Mouse (Mus musculus): ENCODE measurements around the gene Polr2i. TPM values are rescaled to one million over a fixed set of nuclear protein-coding genes. Genes with fewer than 3 reads are reported as not detected.
"Not testable (repeated sequence)": the region's sequence is repeated elsewhere in the genome, so short reads cannot be mapped to it uniquely, and the experiment has no call there.

Polr2i gene
- polyA plus RNA-seq (2015; fragmentation: Nextera tagmentation; extraction: Ambion mirVana), result 158 and 166 TPM in 2 replicates

DNA sequence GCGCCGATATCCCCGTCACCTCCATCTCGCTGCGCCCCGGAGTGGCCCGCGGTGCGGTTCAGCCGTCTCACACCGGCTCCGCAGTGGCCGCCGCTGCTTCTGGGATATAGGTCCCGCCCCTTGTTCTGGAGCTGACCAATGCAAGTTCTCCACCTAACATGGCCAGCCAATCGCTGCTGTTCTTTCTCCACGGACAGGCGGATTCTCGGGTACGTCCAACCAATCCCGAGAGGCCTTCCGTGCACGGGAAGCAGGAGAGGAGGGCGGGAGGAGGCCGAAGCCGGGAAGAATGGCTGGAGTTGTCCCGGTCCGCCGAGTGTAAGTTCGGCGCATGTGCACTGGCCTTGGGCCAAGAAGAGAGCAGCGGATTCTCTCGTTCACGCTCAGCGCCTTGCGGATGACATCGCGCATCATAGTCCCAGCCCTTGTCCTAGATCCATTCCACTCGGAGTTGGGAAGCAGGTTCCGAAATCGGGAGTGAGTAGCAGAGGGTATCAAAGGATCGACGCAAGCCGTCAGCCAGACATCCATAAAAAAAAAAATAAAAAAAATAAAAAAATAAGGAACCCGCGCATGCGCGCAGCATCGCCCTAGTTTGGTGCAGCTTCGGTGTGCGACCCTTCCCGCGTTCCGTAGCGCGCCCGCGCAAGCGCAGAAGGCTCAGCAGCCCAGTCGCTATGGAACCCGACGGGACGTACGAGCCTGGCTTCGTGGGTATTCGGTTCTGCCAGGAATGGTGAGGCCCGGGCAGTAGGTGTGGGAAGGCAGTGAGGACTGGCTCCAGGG is at the start of gene Polr2i, which contains the start of gene Tbcb:
Polr2i (plus strand) TSS at position 280 of the 786 bp plus-strand sequence.
Tbcb (minus strand) TSS at position 604 of the 786 bp plus-strand sequence.
- H3K4me2 ChIP-seq (ENCODE audit: low read length), result peak within 1 kb of the TSS; percentile 78
- WGBS, result under 1% methylated on average over 67 of the region's 67 CpGs
- peak within 1 kb of the TSS; percentile 95 for H3K27ac ChIP-seq (ENCODE audit: low read length)
- peak within 1 kb of the TSS; percentile 54 for H3K4me3 ChIP-seq (ENCODE audit: low read depth, low read length)
- no peaks in the 10 kb centered on the region for H3K27me3 ChIP-seq (ENCODE audit: control insufficient read depth, insufficient read depth, low read depth, low read length)
- peak; percentile 96 for ATAC-seq
- H3K9ac ChIP-seq (ENCODE audit: low read depth, low read length), result peak within 1 kb of the TSS; percentile 69
- H3K4me1 ChIP-seq (ENCODE audit: control insufficient read depth, insufficient read depth, low read length), result peaks cover 16% of the 10 kb centered on the region
- H3K36me3 ChIP-seq (ENCODE audit: control insufficient read depth, insufficient read depth, low read length), result peaks cover 13% of the 10 kb centered on the region
- no peaks in the 10 kb centered on the region for H3K9me3 ChIP-seq (replicated peaks; ENCODE audit: control insufficient read depth, low read length, poor library complexity, severe bottlenecking)

DNA sequence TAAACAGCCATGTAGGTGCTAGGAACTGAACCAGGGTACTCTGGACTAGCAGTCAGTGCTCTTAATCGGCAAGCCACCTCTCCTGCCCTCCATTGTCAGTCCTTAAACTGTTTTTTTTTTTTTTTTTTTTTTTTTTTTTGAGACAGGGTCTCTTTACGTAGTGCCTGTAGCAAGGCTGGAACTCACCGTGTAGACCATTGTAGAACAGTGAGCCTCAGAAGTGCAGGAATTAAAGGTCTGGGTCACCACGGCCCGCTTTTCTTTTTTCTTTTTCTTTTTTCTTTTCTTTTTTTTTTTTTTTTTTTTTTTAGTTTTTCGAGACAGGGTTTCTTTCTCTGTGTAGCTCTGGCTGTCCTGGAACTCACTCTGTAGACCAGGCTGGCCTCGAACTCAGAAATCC is 48.6 kb upstream of the Polr2i start:
- H3K27ac ChIP-seq (ENCODE audit: low read length); H3K9ac ChIP-seq (ENCODE audit: low read depth, low read length); H3K4me1 ChIP-seq (ENCODE audit: control insufficient read depth, insufficient read depth, low read length); H3K4me3 ChIP-seq (ENCODE audit: low read depth, low read length); H3K9me3 ChIP-seq (replicated peaks; ENCODE audit: control insufficient read depth, low read length, poor library complexity, severe bottlenecking); H3K27me3 ChIP-seq (ENCODE audit: control insufficient read depth, insufficient read depth, low read depth, low read length); H3K4me2 ChIP-seq (ENCODE audit: low read length); ATAC-seq: not testable (repeated sequence)
- WGBS, result 74% methylated on average over 7 of the region's 7 CpGs
- peaks cover 28% of the 10 kb centered on the region for H3K36me3 ChIP-seq (ENCODE audit: control insufficient read depth, insufficient read depth, low read length)

DNA sequence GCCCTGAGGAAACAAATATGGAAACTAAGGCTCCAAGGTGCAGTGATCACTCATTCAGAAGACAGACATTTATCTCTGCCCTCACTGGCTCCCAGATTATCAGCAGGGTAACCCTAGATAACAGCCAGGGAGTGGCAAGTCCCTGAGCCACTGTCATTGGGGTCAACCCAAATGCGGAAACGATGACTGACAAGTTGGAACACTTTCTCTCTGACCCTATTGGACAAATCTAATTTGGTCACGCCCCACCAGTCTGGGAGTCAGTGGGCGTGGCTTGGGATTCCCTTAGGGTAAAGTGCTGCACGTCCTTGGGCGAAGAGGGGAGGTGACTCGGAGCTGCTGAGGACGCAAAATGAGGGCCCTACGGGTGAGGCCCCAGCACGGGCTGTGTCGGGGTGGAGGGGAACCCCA is 47.9 kb upstream of the Polr2i start, which contains the start of gene Cox7a1:
Cox7a1 (plus strand) TSS at position 266 of the 411 bp plus-strand sequence.
- 0 out of 2 replicates have a peak, but pooled peaks cover 3% of the 10 kb centered on the region for H3K4me1 ChIP-seq (ENCODE audit: control insufficient read depth, insufficient read depth, low read length)
- no peak within 1 kb of the TSS for H3K27ac ChIP-seq (ENCODE audit: low read length)
- no peak; the same call in 1 of the 2 replicates for ATAC-seq
- no peaks in the 10 kb centered on the region for H3K9me3 ChIP-seq (replicated peaks; ENCODE audit: control insufficient read depth, low read length, poor library complexity, severe bottlenecking)
- no peaks in the 10 kb centered on the region for H3K27me3 ChIP-seq (ENCODE audit: control insufficient read depth, insufficient read depth, low read depth, low read length)
- H3K4me3 ChIP-seq (ENCODE audit: low read depth, low read length), result no peak within 1 kb of the TSS
- 0 out of 2 replicates have a peak within 1 kb of the TSS, but pooled peaks have one; percentile 7 for H3K9ac ChIP-seq (ENCODE audit: low read depth, low read length)
- peak within 1 kb of the TSS; percentile 38 for H3K4me2 ChIP-seq (ENCODE audit: low read length)
- peaks cover 25% of the 10 kb centered on the region for H3K36me3 ChIP-seq (ENCODE audit: control insufficient read depth, insufficient read depth, low read length)
- 1% methylated on average over 11 of the region's 11 CpGs for WGBS

GRCm38 (mm10) chr7:30184641-30185348 is 47.0 kb upstream of the Polr2i start:
- H3K27ac ChIP-seq (ENCODE audit: low read length), result no peak overlapping the region
- H3K9me3 ChIP-seq (replicated peaks; ENCODE audit: control insufficient read depth, low read length, poor library complexity, severe bottlenecking), result no peaks in the 10 kb centered on the region
- H3K9ac ChIP-seq (ENCODE audit: low read depth, low read length), result no peak overlapping the region
- WGBS, result 72% methylated on average over 13 of the region's 13 CpGs
- H3K4me3 ChIP-seq (ENCODE audit: low read depth, low read length), result no peak overlapping the region
- H3K36me3 ChIP-seq (ENCODE audit: control insufficient read depth, insufficient read depth, low read length), result peaks cover 27% of the 10 kb centered on the region
- 0 out of 2 replicates have a peak, but pooled peaks cover 3% of the 10 kb centered on the region for H3K4me1 ChIP-seq (ENCODE audit: control insufficient read depth, insufficient read depth, low read length)
- no peak overlapping the region for H3K4me2 ChIP-seq (ENCODE audit: low read length)
- no peaks in the 10 kb centered on the region for H3K27me3 ChIP-seq (ENCODE audit: control insufficient read depth, insufficient read depth, low read depth, low read length)
- ATAC-seq, result no peak

- Histone ChIP-seq H3K4me1 (ENCODE audit: control insufficient read depth, insufficient read depth, low read length) (peaks cover 10% of the 10 kb centered on the region), H3K27me3 (ENCODE audit: control insufficient read depth, insufficient read depth, low read depth, low read length) (no peaks in the 10 kb centered on the region), H3K4me3 (ENCODE audit: low read depth, low read length) (no peak overlapping the region), H3K9ac (ENCODE audit: low read depth, low read length) (no peak overlapping the region), H3K36me3 (ENCODE audit: control insufficient read depth, insufficient read depth, low read length) (peaks cover 39% of the 10 kb centered on the region), H3K4me2 (ENCODE audit: low read length) (no peak overlapping the region), H3K9me3 (replicated peaks; ENCODE audit: control insufficient read depth, low read length, poor library complexity, severe bottlenecking) (no peaks in the 10 kb centered on the region), H3K27ac (ENCODE audit: low read length) (no peak overlapping the region)
- no peak for ATAC-seq
- 89% methylated on average over 12 of the region's 12 CpGs for WGBS
These were observed 43.2 kb upstream of the Polr2i start for GRCm38 (mm10) chr7:30188344-30189115.

DNA sequence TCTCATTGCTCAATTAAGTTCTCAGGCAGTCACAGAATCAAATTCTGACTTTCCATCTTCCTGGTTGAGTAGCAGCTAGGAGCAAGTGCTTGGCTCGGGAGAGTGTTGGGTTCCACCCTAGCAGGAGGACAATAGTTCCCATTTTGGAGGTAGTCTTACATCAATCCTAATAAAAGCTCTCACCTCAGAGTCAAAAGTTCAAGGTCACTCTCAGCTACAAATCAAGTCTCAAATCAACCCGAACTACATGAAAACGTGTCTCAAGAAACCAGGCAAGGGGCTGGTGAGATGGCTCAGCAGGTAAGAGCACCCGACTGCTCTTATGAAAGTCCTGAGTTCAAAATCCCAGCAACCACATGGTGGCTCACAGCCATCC is 42.6 kb upstream of the Polr2i start:
- Histone ChIP-seq H3K27me3 (ENCODE audit: control insufficient read depth, insufficient read depth, low read depth, low read length) (no peaks in the 10 kb centered on the region), H3K4me1 (ENCODE audit: control insufficient read depth, insufficient read depth, low read length) (peaks cover 10% of the 10 kb centered on the region), H3K4me2 (ENCODE audit: low read length) (no peak overlapping the region), H3K9me3 (replicated peaks; ENCODE audit: control insufficient read depth, low read length, poor library complexity, severe bottlenecking) (no peaks in the 10 kb centered on the region), H3K36me3 (ENCODE audit: control insufficient read depth, insufficient read depth, low read length) (peaks cover 39% of the 10 kb centered on the region), H3K9ac (ENCODE audit: low read depth, low read length) (no peak overlapping the region), H3K4me3 (ENCODE audit: low read depth, low read length) (no peak overlapping the region), H3K27ac (ENCODE audit: low read length) (no peak overlapping the region)
- ATAC-seq, result no peak
- WGBS, result 93% methylated on average over 4 of the region's 4 CpGs

DNA sequence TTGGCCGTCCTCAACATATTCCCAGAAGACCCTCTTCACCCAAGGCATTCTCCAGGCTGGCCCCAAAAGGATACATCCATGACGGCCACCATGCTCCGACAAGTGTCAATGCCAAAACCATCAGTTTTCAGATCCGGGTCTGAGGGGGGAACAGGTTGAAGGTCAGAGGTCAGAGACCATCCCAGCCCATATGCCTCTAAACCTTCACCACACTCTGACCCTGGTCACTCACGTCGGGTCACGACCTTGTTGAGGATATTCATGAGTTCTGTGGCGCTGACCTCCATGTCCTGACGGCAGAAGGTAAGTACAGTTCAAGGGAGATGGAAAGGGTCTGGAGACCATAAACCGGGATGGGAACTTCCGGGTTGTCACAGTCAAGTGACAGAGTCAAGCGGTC is 39.7 kb upstream of the Polr2i start:
- no peak overlapping the region for H3K9ac ChIP-seq (ENCODE audit: low read depth, low read length)
- WGBS, result 91% methylated on average over 12 of the region's 12 CpGs
- peaks cover 31% of the 10 kb centered on the region for H3K36me3 ChIP-seq (ENCODE audit: control insufficient read depth, insufficient read depth, low read length)

DNA sequence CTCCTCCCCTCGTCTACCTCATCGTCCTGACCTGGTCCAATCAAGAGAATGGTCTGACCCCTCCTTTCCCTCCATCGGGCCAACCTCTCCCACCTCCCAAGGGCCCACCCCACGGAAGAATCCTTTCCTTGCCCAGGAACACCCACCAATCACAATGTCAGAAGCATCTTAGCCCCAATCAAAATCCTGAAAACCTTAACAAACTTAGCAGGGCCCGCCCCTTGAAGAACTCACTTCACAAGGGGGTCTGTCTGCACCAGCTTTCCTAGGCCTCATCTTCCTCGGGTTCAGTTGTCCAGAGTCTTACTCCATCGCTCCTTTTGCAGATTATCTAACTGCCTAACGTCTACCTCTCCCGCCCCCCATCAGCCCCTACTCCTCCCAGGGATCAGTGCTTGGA is 38.7 kb upstream of the Polr2i start:
- peaks cover 22% of the 10 kb centered on the region for H3K36me3 ChIP-seq (ENCODE audit: control insufficient read depth, insufficient read depth, low read length)
- H3K27me3 ChIP-seq (ENCODE audit: control insufficient read depth, insufficient read depth, low read depth, low read length), result no peaks in the 10 kb centered on the region
- H3K4me1 ChIP-seq (ENCODE audit: control insufficient read depth, insufficient read depth, low read length), result peaks cover 14% of the 10 kb centered on the region
- 16% methylated on average over 9 of the region's 9 CpGs for WGBS
- ATAC-seq, result no peak
- no peak overlapping the region for H3K27ac ChIP-seq (ENCODE audit: low read length)
- peak overlapping the region; percentile 65 for H3K4me2 ChIP-seq (ENCODE audit: low read length)
- no peaks in the 10 kb centered on the region for H3K9me3 ChIP-seq (replicated peaks; ENCODE audit: control insufficient read depth, low read length, poor library complexity, severe bottlenecking)
- H3K4me3 ChIP-seq (ENCODE audit: low read depth, low read length), result peak overlapping the region; percentile 83
- H3K9ac ChIP-seq (ENCODE audit: low read depth, low read length), result peak overlapping the region; percentile 87

More for the DNA sequence above, 39.7 kb upstream of the Polr2i start:
- no peak overlapping the region for H3K27ac ChIP-seq (ENCODE audit: low read length)
- no peak overlapping the region for H3K4me2 ChIP-seq (ENCODE audit: low read length)
- H3K4me3 ChIP-seq (ENCODE audit: low read depth, low read length), result no peak overlapping the region
- H3K27me3 ChIP-seq (ENCODE audit: control insufficient read depth, insufficient read depth, low read depth, low read length), result no peaks in the 10 kb centered on the region
- H3K9me3 ChIP-seq (replicated peaks; ENCODE audit: control insufficient read depth, low read length, poor library complexity, severe bottlenecking), result no peaks in the 10 kb centered on the region
- peaks cover 14% of the 10 kb centered on the region for H3K4me1 ChIP-seq (ENCODE audit: control insufficient read depth, insufficient read depth, low read length)
- no peak for ATAC-seq
